Mouse (Mus musculus): ENCODE measurements around the gene Grwd1. TPM values are rescaled to one million over a fixed set of nuclear protein-coding genes. Genes with fewer than 3 reads are reported as not detected.

Grwd1 gene
- total RNA-seq, 2 experiments from 2014 or later = 27.1 to 36.0 TPM

GRCm38 (mm10) chr7:45800001-45800400, 30.7 kb downstream of the Grwd1 start:
- DNase-seq = no peak

GRCm38 (mm10) chr7:45798931-45799330, 31.8 kb downstream of the Grwd1 start:
- DNase-seq = no peak

GRCm38 (mm10) chr7:45798511-45798836, 32.3 kb downstream of the Grwd1 start:
- peak; percentile 65 to 80 for DNase-seq

GRCm38 (mm10) chr7:45797661-45798510, 32.9 kb downstream of the Grwd1 start:
- DNase-seq = peak; percentile 65

- DNase-seq = no peak
These were observed 33.8 kb downstream of the Grwd1 start for GRCm38 (mm10) chr7:45796950-45797349.

- DNase-seq = no peak
These were observed 35.8 kb downstream of the Grwd1 start for GRCm38 (mm10) chr7:45794971-45795370.

- no peak for DNase-seq
These were observed 36.7 kb downstream of the Grwd1 start for GRCm38 (mm10) chr7:45793969-45794585.

GRCm38 (mm10) chr7:45793240-45793639, 37.5 kb downstream of the Grwd1 start:
- no peak for DNase-seq

GRCm38 (mm10) chr7:45791756-45792490, 38.8 kb downstream of the Grwd1 start:
- DNase-seq = no peak

GRCm38 (mm10) chr7:45790721-45791120, 40.0 kb downstream of the Grwd1 start:
- no peak for DNase-seq

- DNase-seq = no peak
These were observed 43.1 kb downstream of the Grwd1 start for GRCm38 (mm10) chr7:45787642-45788041.

GRCm38 (mm10) chr7:45786661-45787413, 43.9 kb downstream of the Grwd1 start:
- DNase-seq = no peak

- no peak for DNase-seq
These were observed 44.6 kb downstream of the Grwd1 start for GRCm38 (mm10) chr7:45786136-45786578.

GRCm38 (mm10) chr7:45785388-45786135, 45.2 kb downstream of the Grwd1 start:
- DNase-seq = peak in 1 of 2 experiments; percentile 52

- DNase-seq = peak; percentile 57 to 73
These were observed 46.0 kb downstream of the Grwd1 start, which contains the start of gene Sult2b1 for GRCm38 (mm10) chr7:45784524-45785372. Gene Sult2b1 (minus strand): TSS chr7:45784669.

- DNase-seq = peak; percentile 70 to 82
These were observed 47.1 kb downstream of the Grwd1 start, which contains the start of gene Lmtk3 for GRCm38 (mm10) chr7:45783511-45784091. Gene Lmtk3 (plus strand): TSS chr7:45783738.

GRCm38 (mm10) chr7:45782271-45782670, 48.5 kb downstream of the Grwd1 start:
- no peak for DNase-seq

- no peak for DNase-seq
These were observed 51.6 kb downstream of the Grwd1 start for GRCm38 (mm10) chr7:45779081-45779641.

GRCm38 (mm10) chr7:45775237-45775636, 55.5 kb downstream of the Grwd1 start:
- no peak for DNase-seq

Measured in adrenal gland, postnatal 36 days (tissue).